10 mouse cellular contexts compared by ENCODE assay signal in genomic region chr6:129349524-129350352, GRCm38 (mm10). TPM values are rescaled to one million over a fixed set of nuclear protein-coding genes. Genes with fewer than 3 reads are reported as not detected.
DNase-seq lines count a peak whose midpoint lies in the region; ATAC-seq and TF ChIP-seq lines count a peak whose summit lies in the region.
"Had no signal": no experiment of that assay in that cellular context is flagged by ENCODE, and none has a peak within 500 bp of the region (broad histone marks: within the 10 kb centered on the region; RNA-seq: fewer than 3 reads in every experiment).

No protein-coding gene starts in this region.

- WGBS in liver, embryonic 11.5 days: 39% methylated on average over 4 of the region's 4 CpGs
- 68% methylated on average over 4 of the region's 4 CpGs for WGBS in midbrain, embryonic 10.5 days
- 64% methylated on average over 4 of the region's 4 CpGs for WGBS in cerebellum, adult 2 months

- ATAC-seq in common myeloid progenitor, adult 5-6 weeks (replicated peaks; ENCODE audit: low read depth, poor library complexity, severe bottlenecking): peak; percentile 91
- ATAC-seq in liver, embryonic 11.5 days (replicated peaks; ENCODE audit: low FRiP score): peak; percentile 47
- ATAC-seq in neutrophil, adult 5-6 weeks (ENCODE audit: extremely low read depth, insufficient number of reproducible peaks, low FRiP score, poor library complexity, severe bottlenecking): peak; percentile 84

- peak overlapping the region; percentile 40; the same call in 1 of the 2 replicates for H3K27ac ChIP-seq in ES-E14 (ENCODE audit: insufficient read depth, low read depth, low read length, poor library complexity, severe bottlenecking)
- H3K27ac ChIP-seq in liver, embryonic 11.5 days (ENCODE audit: low read depth, low read length): no peak overlapping the region
- H3K27ac ChIP-seq in midbrain, embryonic 10.5 days (replicated peaks): no peak overlapping the region
- no peak overlapping the region for H3K27ac ChIP-seq in cerebellum, adult 2 months (ENCODE audit: insufficient read depth, low read length)
- H3K27ac ChIP-seq: limb, embryonic 13.5 days had no signal

- no peak for TF ChIP-seq CTCF in cerebellum, adult 2 months (IDR thresholded peaks at IDR 0.05; ENCODE audit: borderline replicate concordance, insufficient read depth, low read depth, low read length)

- H3K4me1 ChIP-seq in ES-E14 (ENCODE audit: control insufficient read depth in 2 of 2, insufficient read depth in 2 of 2, low read length in 2 of 2, poor library complexity in 1 of 2): peaks cover 3 to 5% of the 10 kb centered on the region in 2 experiments; a peak in 3 of 4 replicates
- H3K4me1 ChIP-seq in liver, embryonic 11.5 days (replicated peaks; ENCODE audit: control insufficient read depth, insufficient read depth, low read length): no peaks in the 10 kb centered on the region; the same call in 1 of the 2 replicates
- H3K4me1 ChIP-seq in midbrain, embryonic 10.5 days: no peaks in the 10 kb centered on the region
- no peaks in the 10 kb centered on the region for H3K4me1 ChIP-seq in cerebellum, adult 2 months (ENCODE audit: control insufficient read depth, insufficient read depth, low read length)
- H3K4me1 ChIP-seq: limb, embryonic 13.5 days had no signal

- no peaks in the 10 kb centered on the region for H3K9me3 ChIP-seq in ES-E14 (ENCODE audit: control insufficient read depth, insufficient read depth, low read depth, low read length)
- peaks cover 3% of the 10 kb centered on the region; the same call in 1 of the 2 replicates for H3K9me3 ChIP-seq in liver, embryonic 11.5 days (ENCODE audit: control insufficient read depth, low read length)
- H3K9me3 ChIP-seq in midbrain, embryonic 10.5 days (replicated peaks): peaks cover 12% of the 10 kb centered on the region; the same call in 1 of the 2 replicates

- no peak overlapping the region for H3K4me3 ChIP-seq in ES-E14 (ENCODE audit: insufficient read depth in 1 of 2, low read depth in 1 of 2, low read length in 2 of 2, poor library complexity in 1 of 2, severe bottlenecking in 1 of 2)
- H3K4me3 ChIP-seq in liver, embryonic 11.5 days (ENCODE audit: low read depth, low read length): no peak overlapping the region
- no peak overlapping the region for H3K4me3 ChIP-seq in midbrain, embryonic 10.5 days
- H3K4me3 ChIP-seq in cerebellum, adult 2 months (replicated peaks; ENCODE audit: insufficient read depth, low read depth, low read length): no peak overlapping the region
- H3K4me3 ChIP-seq: limb, embryonic 13.5 days had no signal

- H3K9ac ChIP-seq in ES-E14 (ENCODE audit: insufficient read depth, low read depth, low read length, poor library complexity, severe bottlenecking): no peak overlapping the region
- H3K9ac ChIP-seq in liver, embryonic 11.5 days (ENCODE audit: low read depth, low read length): no peak overlapping the region
- H3K9ac ChIP-seq: limb, embryonic 13.5 days had no signal

- no peak overlapping the region for H3K4me2 ChIP-seq in liver, embryonic 11.5 days
- H3K4me2 ChIP-seq: limb, embryonic 13.5 days had no signal

- no peaks in the 10 kb centered on the region for H3K36me3 ChIP-seq in ES-E14 (ENCODE audit: control insufficient read depth, insufficient read depth, low read length, poor library complexity, severe bottlenecking)
- H3K36me3 ChIP-seq in liver, embryonic 11.5 days (ENCODE audit: control insufficient read depth, insufficient read depth, low read length): no peaks in the 10 kb centered on the region
- H3K36me3 ChIP-seq in midbrain, embryonic 10.5 days: no peaks in the 10 kb centered on the region
- H3K36me3 ChIP-seq: limb, embryonic 13.5 days had no signal

- no peak for TF ChIP-seq POLR2A in cerebellum, adult 2 months (IDR thresholded peaks at IDR 0.05; ENCODE audit: borderline replicate concordance, insufficient read depth, low read length)

- no peaks in the 10 kb centered on the region for H3K27me3 ChIP-seq in liver, embryonic 11.5 days (replicated peaks; ENCODE audit: control insufficient read depth, insufficient read depth, low read length)
- no peaks in the 10 kb centered on the region for H3K27me3 ChIP-seq in midbrain, embryonic 10.5 days (ENCODE audit: low read depth, poor library complexity, severe bottlenecking)
- no peaks in the 10 kb centered on the region for H3K27me3 ChIP-seq in cerebellum, adult 2 months (ENCODE audit: control insufficient read depth, insufficient read depth, low read length)
- H3K27me3 ChIP-seq: limb, embryonic 13.5 days had no signal

- peak; percentile 21 for DNase-seq in ES-E14 (ENCODE audit: low read depth, low spot score)
- no peak for DNase-seq in liver, embryonic 11.5 days (ENCODE audit: low spot score)
- no peak for DNase-seq in midbrain, embryonic 10.5 days (ENCODE audit: low spot score)
- no peak for DNase-seq in layer of hippocampus, adult 11-12 months (ENCODE audit: low spot score)
- no peak for DNase-seq in cerebellum, adult 2 months
- no peak for DNase-seq in ovary, postnatal 14 days (ENCODE audit: low spot score)
- DNase-seq: right cerebral cortex, adult 18-20 months had no signal

- in situ Hi-C loops in ES-E14 (cut with MboI; ENCODE audit: low sequenced_read_pairs in 2 of 2, unreplicated experiment in 2 of 2): no loop called here

TF ChIP-seq in ES-E14, 5 proteins besides CTCF, POLR2A, EP300 and RAD21:
- no peak for TF ChIP-seq CHD2 (IDR thresholded peaks at IDR 0.05; ENCODE audit: low read depth, low read length)

RNA-seq across cellular contexts. Expression of gene Clec12a, which starts 7.2 kb away (rescaled TPM):
- not detected in 2 replicates for total RNA-seq in ES-E14 (2012; rRNA removed)
- total RNA-seq in common myeloid progenitor, adult 5-6 weeks (2017): 117 and 140 TPM in 2 replicates
- 1.7 and 2.7 TPM in 2 replicates for polyA plus RNA-seq in liver, embryonic 11.5 days (2014; fragmentation: Nextera tagmentation; extraction: Ambion mirVana)
- 59.1 and 63.0 TPM in 2 replicates for total RNA-seq in neutrophil, adult 5-6 weeks (2017)
- 0.09 and 0.26 TPM in 2 replicates for polyA plus RNA-seq in midbrain, embryonic 10.5 days (2016; fragmentation: Nextera tagmentation; extraction: Ambion mirVana)
- polyA plus RNA-seq in cerebellum, adult 2 months (2012; rRNA removed): 0.13 and 0.14 TPM in 2 replicates

RNA-seq across cellular contexts. Expression of gene 4922502D21Rik, which starts 18.1 kb away (rescaled TPM):
- total RNA-seq in ES-E14 (2012; rRNA removed): not detected in 2 replicates
- total RNA-seq in common myeloid progenitor, adult 5-6 weeks (2017): 0.14 TPM in 1 of 2 replicates, not detected in the other
- polyA plus RNA-seq in liver, embryonic 11.5 days (2014; fragmentation: Nextera tagmentation; extraction: Ambion mirVana): not detected in 2 replicates
- total RNA-seq in neutrophil, adult 5-6 weeks (2017): 0.37 TPM in 1 of 2 replicates, not detected in the other
- polyA plus RNA-seq in midbrain, embryonic 10.5 days (2016; fragmentation: Nextera tagmentation; extraction: Ambion mirVana): not detected in 2 replicates
- not detected in 2 replicates for polyA plus RNA-seq in cerebellum, adult 2 months (2012; rRNA removed)
- polyA plus RNA-seq: limb, embryonic 13.5 days had no signal

RNA-seq across cellular contexts. Expression of gene Clec12b, which starts 35.9 kb away (rescaled TPM):
- not detected in 2 replicates for total RNA-seq in ES-E14 (2012; rRNA removed)
- total RNA-seq in common myeloid progenitor, adult 5-6 weeks (2017): not detected in 2 replicates
- not detected in 2 replicates for polyA plus RNA-seq in liver, embryonic 11.5 days (2014; fragmentation: Nextera tagmentation; extraction: Ambion mirVana)
- total RNA-seq in neutrophil, adult 5-6 weeks (2017): 1.2 and 1.7 TPM in 2 replicates
- not detected in 2 replicates for polyA plus RNA-seq in midbrain, embryonic 10.5 days (2016; fragmentation: Nextera tagmentation; extraction: Ambion mirVana)
- polyA plus RNA-seq in cerebellum, adult 2 months (2012; rRNA removed): 0.17 and 0.33 TPM in 2 replicates

RNA-seq across cellular contexts. Expression of gene Clec1b, which starts 47.4 kb away (rescaled TPM):
- not detected in 2 replicates for total RNA-seq in ES-E14 (2012; rRNA removed)
- total RNA-seq in common myeloid progenitor, adult 5-6 weeks (2017): 2.4 and 5.3 TPM in 2 replicates
- 39.2 and 39.8 TPM in 2 replicates for polyA plus RNA-seq in liver, embryonic 11.5 days (2014; fragmentation: Nextera tagmentation; extraction: Ambion mirVana)
- 32.7 and 39.8 TPM in 2 replicates for total RNA-seq in neutrophil, adult 5-6 weeks (2017)
- 12.0 and 20.7 TPM in 2 replicates for polyA plus RNA-seq in midbrain, embryonic 10.5 days (2016; fragmentation: Nextera tagmentation; extraction: Ambion mirVana)
- polyA plus RNA-seq in cerebellum, adult 2 months (2012; rRNA removed): 0.16 and 0.17 TPM in 2 replicates

RNA-seq across cellular contexts. Expression of gene Clec9a, which starts 58.9 kb away (rescaled TPM):
- total RNA-seq in ES-E14 (2012; rRNA removed): not detected in 2 replicates
- total RNA-seq in common myeloid progenitor, adult 5-6 weeks (2017): 1.8 and 6.7 TPM in 2 replicates
- 0.56 and 0.67 TPM in 2 replicates for polyA plus RNA-seq in liver, embryonic 11.5 days (2014; fragmentation: Nextera tagmentation; extraction: Ambion mirVana)
- 4.3 and 5.4 TPM in 2 replicates for total RNA-seq in neutrophil, adult 5-6 weeks (2017)
- 0.11 and 0.21 TPM in 2 replicates for polyA plus RNA-seq in midbrain, embryonic 10.5 days (2016; fragmentation: Nextera tagmentation; extraction: Ambion mirVana)
- 0.06 TPM in 1 of 2 replicates, not detected in the other for polyA plus RNA-seq in cerebellum, adult 2 months (2012; rRNA removed)

Comparison
In these comparisons a context has a peak if more than half of its experiments do, and no peak if none do; other contexts are left out.
1. RNA of gene Clec12a, which starts 7.2 kb away (total RNA-seq): 117 to 140 TPM in common myeloid progenitor, adult 5-6 weeks and 59.1 to 63.0 TPM in neutrophil, adult 5-6 weeks; not detected in ES-E14; every median in the first group is over 10 times any median in the second.
2. Peak in every context shown above with its lines, with median percentiles within 50 percentile points of each other: ATAC-seq.